Mouse (Mus musculus) CD4-positive helper T cell, adult 2 months (primary cell): Measurements from ENCODE around the gene Igbp1b.

ENCODE experiments used
- DNase-seq: peaks from one replicate; pipeline ENCODE4 v3.0.0-alpha.2; 2012; ENCODE audit warnings: low read depth, missing footprints, low spot score

Gene Igbp1b

DNA sequence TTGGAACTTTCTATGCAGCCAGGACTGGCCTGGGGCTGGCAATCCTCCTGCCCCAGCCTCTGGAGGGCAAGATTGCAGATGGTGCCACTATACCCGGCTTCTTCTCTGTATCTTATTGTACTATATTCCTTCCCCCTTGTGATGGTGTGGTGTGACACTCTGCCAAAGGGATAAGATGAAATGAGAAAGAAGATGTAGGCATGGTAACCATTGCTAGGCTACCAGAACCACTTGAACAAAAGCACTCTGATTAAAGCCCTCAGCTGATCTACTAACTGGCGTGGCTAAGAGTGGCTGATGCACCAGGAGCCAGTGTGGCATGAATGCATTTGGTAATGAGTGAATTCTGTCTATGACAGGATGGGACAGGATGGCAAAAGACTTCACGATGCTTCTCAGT, at the start of gene Igbp1b:
Igbp1b (minus strand) TSS at position 29 of the 400 bp plus-strand sequence.
- DNase-seq: no peak

- no peak for DNase-seq
Measured at GRCm38 (mm10) chr6:138682959-138683358, 24.6 kb upstream of the Igbp1b start.

DNA sequence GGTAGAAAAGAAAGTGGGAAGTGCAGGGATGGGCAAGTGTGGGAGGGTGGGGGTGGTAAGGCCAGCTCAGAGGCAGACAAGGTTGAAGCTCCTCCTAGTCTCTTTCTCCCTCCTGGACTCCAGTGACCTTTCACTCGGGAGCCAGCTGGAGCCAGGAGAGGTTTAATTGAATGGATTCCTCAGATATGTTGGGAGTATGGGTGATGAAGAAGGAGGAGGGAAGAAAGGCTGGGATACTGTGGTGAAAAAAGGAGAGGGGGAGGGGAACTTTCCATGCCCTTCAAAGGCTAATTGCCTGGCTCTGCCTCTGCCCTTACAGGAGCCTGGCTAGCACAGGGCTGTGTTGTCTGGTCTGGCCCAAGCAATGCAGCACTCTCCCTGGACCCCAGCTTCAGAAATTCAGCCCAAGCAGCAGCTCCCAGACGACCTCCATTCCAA, 14.4 kb upstream of the Igbp1b start:
- DNase-seq: no peak

GRCm38 (mm10) chr6:138665416-138665815, 7.1 kb upstream of the Igbp1b start:
- DNase-seq: no peak

DNA sequence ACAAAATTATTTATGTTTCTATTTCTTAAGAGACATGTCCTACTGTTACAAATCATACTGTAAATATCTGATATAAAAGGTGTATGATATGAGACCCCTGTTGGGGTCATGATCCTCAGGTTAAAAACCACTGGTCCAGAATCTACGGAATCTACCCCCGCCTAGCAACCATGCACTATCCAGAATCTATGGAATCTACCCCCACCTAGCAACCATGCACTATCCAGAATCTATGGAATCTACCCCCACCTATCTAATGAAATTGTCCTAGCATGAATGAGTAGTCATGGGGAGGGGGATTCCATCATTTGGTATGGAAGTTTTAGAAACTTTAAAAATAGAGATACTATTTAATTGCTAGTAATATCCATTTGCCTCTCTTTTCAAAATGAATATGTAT, 12.7 kb downstream of the Igbp1b start:
- no peak for DNase-seq

- no peak for DNase-seq
Measured at GRCm38 (mm10) chr6:138639351-138639750, 19.0 kb downstream of the Igbp1b start.

DNA sequence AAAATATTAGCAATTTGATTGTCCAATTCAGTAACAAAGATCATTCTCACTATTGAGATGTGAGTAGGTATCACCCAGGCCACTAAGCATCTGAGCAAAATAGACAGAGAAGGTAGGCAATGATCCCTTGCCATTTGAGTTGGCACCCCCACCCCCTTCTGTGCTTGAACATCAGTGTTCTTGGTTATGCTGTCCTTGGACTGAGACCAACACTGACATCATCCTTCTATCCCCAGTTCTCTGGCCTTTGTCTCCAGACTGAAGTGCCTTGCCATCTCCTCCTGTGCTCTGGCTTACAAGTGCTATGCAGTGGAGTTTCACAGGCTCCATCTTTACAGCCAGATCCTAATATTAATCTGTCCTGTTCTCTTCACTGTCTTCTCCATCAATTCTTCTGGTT, 37.6 kb downstream of the Igbp1b start:
- DNase-seq: no peak

- no peak for DNase-seq
Measured at GRCm38 (mm10) chr6:138618396-138618795, 39.9 kb downstream of the Igbp1b start.
